Mouse (Mus musculus): ENCODE measurements at regions not wholly inside any gene's neighbourhood (a gene's known extent, or its start where the extent isn't known, plus 50 kb on each side); places are given as distances from the start of the nearest gene placed in this dataset.
A peak's percentile ranks its signal among the peaks of the same experiment; 100 is the strongest.

DNA sequence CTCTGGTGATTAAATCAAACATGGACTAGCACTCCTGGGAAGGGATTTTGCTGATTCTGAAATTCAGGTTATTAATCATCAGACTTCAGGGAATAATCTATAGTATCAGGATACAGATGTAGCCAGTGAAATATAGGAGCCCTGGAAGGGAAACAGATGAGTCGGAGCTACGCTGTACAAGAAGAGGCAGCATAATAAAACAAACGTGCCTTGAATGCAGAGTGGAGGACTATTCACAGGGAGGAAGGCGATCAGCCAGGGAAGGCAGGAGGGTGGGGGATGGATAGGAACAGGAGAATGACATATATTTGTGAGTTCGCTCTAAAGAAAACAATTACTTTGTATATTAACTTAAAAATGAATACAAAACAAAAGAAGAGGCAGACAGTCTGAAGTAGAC, 286.6 kb upstream of the Got2 start:
- H3K9ac ChIP-seq, result no peak overlapping the region
- no peak overlapping the region for H3K4me3 ChIP-seq
- no peaks in the 10 kb centered on the region for H3K27me3 ChIP-seq (replicated peaks)
- no peaks in the 10 kb centered on the region for H3K4me1 ChIP-seq (replicated peaks)
- 76% methylated on average over 5 of the region's 5 CpGs for WGBS
- no peak overlapping the region for H3K4me2 ChIP-seq
- H3K9me3 ChIP-seq (replicated peaks), result peaks cover 2% of the 10 kb centered on the region; the same call in 1 of the 2 replicates
- H3K27ac ChIP-seq (ENCODE audit: poor library complexity, severe bottlenecking), result no peak overlapping the region
- ATAC-seq (ENCODE audit: insufficient number of reproducible peaks, low FRiP score), result no peak
- no peaks in the 10 kb centered on the region for H3K36me3 ChIP-seq

GRCm38 (mm10) chr8:96164933-96165332, 276.6 kb upstream of the Got2 start:
- H3K27ac ChIP-seq (ENCODE audit: poor library complexity, severe bottlenecking), result no peak overlapping the region
- no peak overlapping the region for H3K9ac ChIP-seq
- H3K9me3 ChIP-seq (replicated peaks), result peaks cover 1% of the 10 kb centered on the region; the same call in 1 of the 2 replicates
- no peak overlapping the region for H3K4me2 ChIP-seq
- 86% methylated on average over 8 of the region's 8 CpGs for WGBS
- no peak overlapping the region for H3K4me3 ChIP-seq
- no peaks in the 10 kb centered on the region for H3K36me3 ChIP-seq
- H3K27me3 ChIP-seq (replicated peaks), result no peaks in the 10 kb centered on the region
- peaks cover 1% of the 10 kb centered on the region; the same call in 1 of the 2 replicates for H3K4me1 ChIP-seq (replicated peaks)
- ATAC-seq (ENCODE audit: insufficient number of reproducible peaks, low FRiP score), result no peak

DNA sequence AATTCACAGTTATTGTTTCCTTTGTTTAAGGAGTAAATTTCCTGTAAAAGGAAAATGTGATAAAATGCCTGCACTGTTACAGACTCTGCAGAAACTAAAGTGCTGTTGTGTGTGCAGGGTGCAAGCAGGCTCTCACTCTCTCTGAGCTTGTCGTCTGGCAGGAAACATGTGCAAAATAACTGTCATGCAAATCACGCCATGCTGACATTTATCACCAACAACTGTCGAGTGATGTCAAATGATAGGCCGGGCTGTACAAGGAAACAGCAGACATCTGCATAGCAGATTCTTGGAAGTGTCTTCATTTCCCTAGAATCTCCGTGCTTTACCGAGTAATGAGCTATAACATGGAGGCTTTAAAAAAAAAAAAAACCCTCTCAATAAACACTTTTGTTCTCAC, 271.6 kb upstream of the Got2 start:
- no peak for ATAC-seq (ENCODE audit: insufficient number of reproducible peaks, low FRiP score)
- H3K9ac ChIP-seq, result no peak overlapping the region
- no peaks in the 10 kb centered on the region for H3K27me3 ChIP-seq (replicated peaks)
- no peak overlapping the region for H3K4me3 ChIP-seq
- H3K36me3 ChIP-seq, result no peaks in the 10 kb centered on the region
- 15% methylated on average over 6 of the region's 6 CpGs for WGBS
- H3K4me2 ChIP-seq, result peak overlapping the region; percentile 16; the same call in 1 of the 2 replicates
- H3K27ac ChIP-seq (ENCODE audit: poor library complexity, severe bottlenecking), result no peak overlapping the region
- peaks cover 3% of the 10 kb centered on the region; the same call in 1 of the 2 replicates for H3K4me1 ChIP-seq (replicated peaks)
- no peaks in the 10 kb centered on the region for H3K9me3 ChIP-seq (replicated peaks)

DNA sequence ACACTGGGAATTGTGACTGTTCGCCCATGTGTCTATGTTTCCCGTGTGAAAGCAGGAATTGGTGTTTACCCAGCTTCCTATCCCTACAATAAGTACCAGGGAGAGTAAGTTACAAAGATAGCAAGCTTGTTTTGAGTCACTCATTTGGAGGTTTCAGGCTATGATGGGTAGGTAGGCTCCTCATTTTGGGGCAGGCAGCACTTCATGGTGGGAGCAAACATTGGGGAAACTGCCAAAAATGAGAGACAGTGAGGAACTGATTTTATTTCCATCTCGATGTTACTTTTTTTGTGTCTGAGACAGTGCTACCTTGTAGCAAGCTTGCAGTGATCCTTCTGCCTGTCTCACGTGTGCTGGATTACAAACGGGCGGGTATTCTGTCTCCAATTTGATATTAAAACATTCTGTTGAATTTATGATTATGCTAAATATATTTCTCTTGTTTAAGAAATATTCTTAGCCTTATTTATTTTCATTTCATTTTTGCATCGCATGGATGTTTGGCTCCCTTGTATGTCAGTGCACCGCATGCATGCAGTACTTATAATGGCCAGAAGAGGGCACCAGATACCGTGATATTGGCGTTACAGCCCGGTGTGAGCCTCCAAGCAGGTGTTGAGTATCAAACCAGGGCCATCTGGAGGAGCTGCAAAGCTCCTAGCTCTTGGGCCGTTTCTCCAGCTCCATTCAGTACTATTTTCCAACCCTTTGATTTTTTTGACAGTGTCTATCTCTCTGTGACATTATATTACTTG, 264.3 kb upstream of the Got2 start:
- no peaks in the 10 kb centered on the region for H3K27me3 ChIP-seq (replicated peaks)
- ATAC-seq (ENCODE audit: insufficient number of reproducible peaks, low FRiP score), result no peak
- H3K27ac ChIP-seq (ENCODE audit: poor library complexity, severe bottlenecking), result no peak overlapping the region
- no peaks in the 10 kb centered on the region for H3K36me3 ChIP-seq
- no peak overlapping the region for H3K4me3 ChIP-seq
- 40% methylated on average over 12 of the region's 12 CpGs for WGBS
- no peak overlapping the region for H3K4me2 ChIP-seq
- H3K9me3 ChIP-seq (replicated peaks), result no peaks in the 10 kb centered on the region
- no peak overlapping the region for H3K9ac ChIP-seq
- H3K4me1 ChIP-seq (replicated peaks), result peaks cover 9% of the 10 kb centered on the region

DNA sequence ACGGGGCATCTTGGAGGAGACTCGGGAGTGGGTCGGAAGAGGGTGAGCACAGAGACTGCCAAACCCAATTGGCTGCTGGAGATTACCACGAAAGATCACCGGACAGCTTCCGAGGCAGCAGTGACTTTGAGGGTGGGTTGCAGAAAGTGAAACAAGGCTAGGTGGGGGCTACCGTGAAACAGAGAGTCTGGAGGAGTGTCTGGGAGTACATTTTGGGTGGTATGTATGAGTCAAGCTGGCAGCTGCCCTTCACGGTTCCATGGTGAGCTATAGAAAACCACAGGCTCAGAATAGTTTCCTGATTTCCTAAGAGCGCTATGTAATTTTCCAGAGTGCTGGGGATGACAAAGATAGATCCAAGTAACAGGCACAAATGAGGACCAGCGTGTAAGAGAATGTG, 263.7 kb upstream of the Got2 start:
- Histone ChIP-seq H3K4me2 (peak overlapping the region; percentile 31), H3K9ac (no peak overlapping the region), H3K4me3 (no peak overlapping the region), H3K27ac (ENCODE audit: poor library complexity, severe bottlenecking) (no peak overlapping the region), H3K36me3 (no peaks in the 10 kb centered on the region), H3K9me3 (replicated peaks) (no peaks in the 10 kb centered on the region), H3K27me3 (replicated peaks) (no peaks in the 10 kb centered on the region), H3K4me1 (replicated peaks) (peaks cover 9% of the 10 kb centered on the region)
- WGBS, result 57% methylated on average over 10 of the region's 10 CpGs
- ATAC-seq (ENCODE audit: insufficient number of reproducible peaks, low FRiP score), result no peak

GRCm38 (mm10) chr8:96151065-96151472, 262.7 kb upstream of the Got2 start:
- ATAC-seq (ENCODE audit: insufficient number of reproducible peaks, low FRiP score), result no peak
- 19% methylated on average over 16 of the region's 16 CpGs for WGBS
- H3K9me3 ChIP-seq (replicated peaks), result no peaks in the 10 kb centered on the region
- H3K36me3 ChIP-seq, result no peaks in the 10 kb centered on the region
- H3K27me3 ChIP-seq (replicated peaks), result no peaks in the 10 kb centered on the region
- no peak overlapping the region for H3K27ac ChIP-seq (ENCODE audit: poor library complexity, severe bottlenecking)
- peak overlapping the region; percentile 64 for H3K4me2 ChIP-seq
- peaks cover 9% of the 10 kb centered on the region for H3K4me1 ChIP-seq (replicated peaks)
- H3K9ac ChIP-seq, result no peak overlapping the region
- H3K4me3 ChIP-seq, result peak overlapping the region; percentile 28

DNA sequence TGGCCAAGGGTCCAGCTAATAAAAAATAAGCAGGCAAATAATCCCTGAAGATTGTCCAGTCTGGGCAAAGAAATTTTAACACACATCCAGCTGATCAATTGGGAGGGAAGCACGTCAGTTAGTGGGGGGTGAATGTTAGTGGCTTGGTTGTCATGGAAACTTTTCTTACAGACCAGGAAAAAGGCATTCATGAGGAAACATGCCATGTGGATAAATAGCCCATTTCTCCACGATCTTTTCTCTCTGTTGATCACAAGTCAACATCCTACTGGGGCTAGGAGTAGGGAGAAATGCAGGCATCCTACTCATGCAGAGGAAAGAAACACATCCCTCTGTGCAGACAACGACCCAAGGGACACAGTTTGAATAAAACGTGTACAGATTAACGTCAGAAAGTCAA, 243.8 kb upstream of the Got2 start:
- H3K27me3 ChIP-seq (replicated peaks), result no peaks in the 10 kb centered on the region
- H3K9me3 ChIP-seq (replicated peaks), result no peaks in the 10 kb centered on the region
- H3K36me3 ChIP-seq, result no peaks in the 10 kb centered on the region
- no peak overlapping the region for H3K4me3 ChIP-seq
- no peak overlapping the region for H3K4me2 ChIP-seq
- H3K9ac ChIP-seq, result no peak overlapping the region
- H3K4me1 ChIP-seq (replicated peaks), result no peaks in the 10 kb centered on the region
- H3K27ac ChIP-seq (ENCODE audit: poor library complexity, severe bottlenecking), result no peak overlapping the region
- 65% methylated on average over 5 of the region's 5 CpGs for WGBS
- ATAC-seq (ENCODE audit: insufficient number of reproducible peaks, low FRiP score), result no peak

GRCm38 (mm10) chr8:96128329-96128728, 240.0 kb upstream of the Got2 start:
- Histone ChIP-seq H3K9ac (no peak overlapping the region), H3K9me3 (replicated peaks) (0 out of 2 replicates have a peak, but pooled peaks cover 3% of the 10 kb centered on the region), H3K4me3 (no peak overlapping the region), H3K36me3 (no peaks in the 10 kb centered on the region), H3K4me1 (replicated peaks) (no peaks in the 10 kb centered on the region), H3K27me3 (replicated peaks) (no peaks in the 10 kb centered on the region), H3K27ac (ENCODE audit: poor library complexity, severe bottlenecking) (no peak overlapping the region), H3K4me2 (no peak overlapping the region)
- no peak for ATAC-seq (ENCODE audit: insufficient number of reproducible peaks, low FRiP score)
- WGBS, result 71% methylated on average over 2 of the region's 2 CpGs

- no peaks in the 10 kb centered on the region for H3K36me3 ChIP-seq
- H3K4me1 ChIP-seq (replicated peaks), result no peaks in the 10 kb centered on the region
- no peak overlapping the region for H3K27ac ChIP-seq (ENCODE audit: poor library complexity, severe bottlenecking)
- no peak overlapping the region for H3K9ac ChIP-seq
- H3K4me2 ChIP-seq, result no peak overlapping the region
- H3K9me3 ChIP-seq (replicated peaks), result no peaks in the 10 kb centered on the region
- no peak overlapping the region for H3K4me3 ChIP-seq
- 79% methylated on average over 5 of the region's 5 CpGs for WGBS
- ATAC-seq (ENCODE audit: insufficient number of reproducible peaks, low FRiP score), result no peak
- no peaks in the 10 kb centered on the region for H3K27me3 ChIP-seq (replicated peaks)
Observed at GRCm38 (mm10) chr8:96100817-96101216, 212.5 kb upstream of the Got2 start.

- Histone ChIP-seq H3K36me3 (no peaks in the 10 kb centered on the region), H3K4me3 (no peak overlapping the region), H3K27me3 (replicated peaks) (no peaks in the 10 kb centered on the region), H3K9me3 (replicated peaks) (no peaks in the 10 kb centered on the region), H3K27ac (ENCODE audit: poor library complexity, severe bottlenecking) (no peak overlapping the region), H3K9ac (no peak overlapping the region), H3K4me1 (replicated peaks) (no peaks in the 10 kb centered on the region), H3K4me2 (no peak overlapping the region)
- 74% methylated on average over 3 of the region's 3 CpGs for WGBS
- no peak for ATAC-seq (ENCODE audit: insufficient number of reproducible peaks, low FRiP score)
Observed at GRCm38 (mm10) chr8:96092931-96093330, 204.6 kb upstream of the Got2 start.

DNA sequence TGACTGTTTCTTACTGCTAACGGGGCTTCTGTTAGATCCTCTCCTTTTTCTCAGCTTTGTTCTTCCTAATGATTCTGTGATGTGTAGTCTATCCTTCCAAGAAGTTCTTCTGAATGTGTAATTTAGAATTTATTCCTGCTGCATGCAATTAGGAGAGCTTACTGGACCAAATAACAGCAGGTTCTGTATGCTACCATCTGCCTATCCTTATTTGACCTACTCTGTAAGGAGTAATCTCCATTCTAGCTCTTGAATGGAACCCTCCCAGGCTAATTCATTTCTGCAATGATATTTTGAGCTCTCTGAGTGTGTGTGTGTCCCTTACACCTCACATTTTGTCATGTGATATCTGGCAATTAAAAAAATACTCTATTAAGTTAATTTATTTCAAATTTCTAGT, 201.9 kb upstream of the Got2 start:
- Histone ChIP-seq H3K27ac (ENCODE audit: poor library complexity, severe bottlenecking) (no peak overlapping the region), H3K4me2 (no peak overlapping the region), H3K27me3 (replicated peaks) (no peaks in the 10 kb centered on the region), H3K4me1 (replicated peaks) (no peaks in the 10 kb centered on the region), H3K9me3 (replicated peaks) (no peaks in the 10 kb centered on the region), H3K4me3 (no peak overlapping the region), H3K36me3 (no peaks in the 10 kb centered on the region), H3K9ac (no peak overlapping the region)
- 84% methylated on average over 1 of the region's 1 CpGs for WGBS
- ATAC-seq (ENCODE audit: insufficient number of reproducible peaks, low FRiP score), result no peak

GRCm38 (mm10) chr8:96068306-96068705, 180.0 kb upstream of the Got2 start:
- 72% methylated on average over 5 of the region's 5 CpGs for WGBS
- no peak for ATAC-seq (ENCODE audit: insufficient number of reproducible peaks, low FRiP score)
- Histone ChIP-seq H3K27me3 (replicated peaks) (no peaks in the 10 kb centered on the region), H3K27ac (ENCODE audit: poor library complexity, severe bottlenecking) (no peak overlapping the region), H3K4me3 (no peak overlapping the region), H3K9ac (no peak overlapping the region), H3K36me3 (no peaks in the 10 kb centered on the region), H3K9me3 (replicated peaks) (no peaks in the 10 kb centered on the region), H3K4me2 (no peak overlapping the region), H3K4me1 (replicated peaks) (no peaks in the 10 kb centered on the region)
